Comparison of ENCODE assay signal across 11 mouse cellular contexts in genomic region chr10:81546332-81546731, GRCm38 (mm10). TPM values are rescaled to one million over a fixed set of nuclear protein-coding genes. Genes with fewer than 3 reads are reported as not detected.
A peak's percentile ranks its signal among the peaks of the same experiment; 100 is the strongest.
DNase-seq lines count a peak whose midpoint lies in the region; ATAC-seq lines count a peak whose summit lies in the region.
"Had no signal": no experiment of that assay in that cellular context is flagged by ENCODE, and none has a peak within 500 bp of the region (broad histone marks: within the 10 kb centered on the region; RNA-seq: fewer than 3 reads in every experiment).

No protein-coding gene starts in this region.

- peaks cover 33% of the 10 kb centered on the region for H3K4me1 ChIP-seq in hindbrain, embryonic 12.5 days
- H3K4me1 ChIP-seq in hindbrain, embryonic 10.5 days (replicated peaks), result peaks cover 40% of the 10 kb centered on the region
- H3K4me1 ChIP-seq in intestine, embryonic 14.5 days (replicated peaks; ENCODE audit: control insufficient read depth, insufficient read depth, low read length), result peaks cover 39% of the 10 kb centered on the region
- peaks cover 52% of the 10 kb centered on the region for H3K4me1 ChIP-seq in liver, embryonic 16.5 days (ENCODE audit: control insufficient read depth, low read depth, low read length)

- no peak overlapping the region for H3K4me3 ChIP-seq in hindbrain, embryonic 12.5 days
- no peak overlapping the region for H3K4me3 ChIP-seq in hindbrain, embryonic 10.5 days
- H3K4me3 ChIP-seq in intestine, embryonic 14.5 days (ENCODE audit: low read depth, low read length), result no peak overlapping the region
- peak overlapping the region; percentile 17; the same call in 1 of the 2 replicates for H3K4me3 ChIP-seq in liver, embryonic 16.5 days (ENCODE audit: low read depth, low read length)
- H3K4me3 ChIP-seq: midbrain, embryonic 13.5 days had no signal

- 85% methylated on average over 5 of the region's 5 CpGs for WGBS in hindbrain, embryonic 12.5 days
- WGBS in hindbrain, embryonic 10.5 days, result 85% methylated on average over 5 of the region's 5 CpGs
- WGBS in intestine, embryonic 14.5 days, result 59% methylated on average over 5 of the region's 5 CpGs
- 8% methylated on average over 5 of the region's 5 CpGs for WGBS in liver, embryonic 16.5 days (ENCODE audit: insufficient replicate concordance)

- H3K9me3 ChIP-seq in hindbrain, embryonic 12.5 days (replicated peaks), result no peaks in the 10 kb centered on the region
- no peaks in the 10 kb centered on the region for H3K9me3 ChIP-seq in hindbrain, embryonic 10.5 days
- no peaks in the 10 kb centered on the region for H3K9me3 ChIP-seq in intestine, embryonic 14.5 days (ENCODE audit: control insufficient read depth, low read length)
- H3K9me3 ChIP-seq in liver, embryonic 16.5 days (replicated peaks; ENCODE audit: control insufficient read depth, low read length), result no peaks in the 10 kb centered on the region
- H3K9me3 ChIP-seq: midbrain, embryonic 13.5 days had no signal

- H3K27ac ChIP-seq in hindbrain, embryonic 12.5 days, result no peak overlapping the region
- H3K27ac ChIP-seq in hindbrain, embryonic 10.5 days, result no peak overlapping the region
- H3K27ac ChIP-seq in intestine, embryonic 14.5 days (ENCODE audit: low read depth), result peak overlapping the region; percentile 83
- H3K27ac ChIP-seq in liver, embryonic 16.5 days (ENCODE audit: low read length), result peak overlapping the region; percentile 84

- H3K9ac ChIP-seq in hindbrain, embryonic 12.5 days, result 0 out of 2 replicates have a peak overlapping the region, but pooled peaks have one; percentile 27
- no peak overlapping the region for H3K9ac ChIP-seq in intestine, embryonic 14.5 days (ENCODE audit: low read length)
- peak overlapping the region; percentile 31 for H3K9ac ChIP-seq in liver, embryonic 16.5 days (ENCODE audit: low read depth, low read length)

- ATAC-seq in hindbrain, embryonic 12.5 days (ENCODE audit: low FRiP score), result no peak
- peak; percentile 33 for ATAC-seq in intestine, embryonic 14.5 days (replicated peaks; ENCODE audit: low FRiP score, low TSS enrichment, low read depth)
- ATAC-seq in liver, embryonic 16.5 days (ENCODE audit: low read depth), result peak; percentile 12

- H3K27me3 ChIP-seq in hindbrain, embryonic 12.5 days, result no peaks in the 10 kb centered on the region
- H3K27me3 ChIP-seq in hindbrain, embryonic 10.5 days (ENCODE audit: insufficient read depth, poor library complexity, severe bottlenecking), result no peaks in the 10 kb centered on the region
- no peaks in the 10 kb centered on the region for H3K27me3 ChIP-seq in intestine, embryonic 14.5 days (replicated peaks; ENCODE audit: control insufficient read depth, insufficient read depth, low read length)
- H3K27me3 ChIP-seq in liver, embryonic 16.5 days (ENCODE audit: control insufficient read depth, insufficient read depth, low read depth, low read length), result no peaks in the 10 kb centered on the region
- H3K27me3 ChIP-seq: midbrain, embryonic 13.5 days had no signal

- intact Hi-C loops in left cerebral cortex, postnatal 25 days (cut with DNase I), result no loop called here

- H3K36me3 ChIP-seq in hindbrain, embryonic 12.5 days, result 0 out of 2 replicates have a peak, but pooled peaks cover 5% of the 10 kb centered on the region
- H3K36me3 ChIP-seq in hindbrain, embryonic 10.5 days, result peaks cover 15% of the 10 kb centered on the region
- peaks cover 4% of the 10 kb centered on the region; the same call in 1 of the 2 replicates for H3K36me3 ChIP-seq in intestine, embryonic 14.5 days (ENCODE audit: control insufficient read depth, insufficient read depth, low read length)
- H3K36me3 ChIP-seq in liver, embryonic 16.5 days (ENCODE audit: control insufficient read depth, insufficient read depth), result no peaks in the 10 kb centered on the region
- H3K36me3 ChIP-seq: midbrain, embryonic 13.5 days had no signal

- H3K4me2 ChIP-seq in hindbrain, embryonic 12.5 days (replicated peaks), result no peak overlapping the region
- peak overlapping the region; percentile 46; the same call in 1 of the 2 replicates for H3K4me2 ChIP-seq in intestine, embryonic 14.5 days (ENCODE audit: low read length)
- peak overlapping the region; percentile 99 for H3K4me2 ChIP-seq in liver, embryonic 16.5 days (ENCODE audit: low read depth, low read length)

- DNase-seq in hindbrain, embryonic 10.5 days (ENCODE audit: low spot score), result no peak
- peak; percentile 54 for DNase-seq in c-Kit-positive CD71-positive TER-119-positive erythroid progenitor cells, embryonic 14.5 days (ENCODE audit: low spot score)
- DNase-seq in intestine, embryonic 14.5 days (ENCODE audit: low spot score), result peak; percentile 76
- DNase-seq in right cerebral cortex, postnatal 36 days (ENCODE audit: low spot score in 2 of 2), result no peak
- DNase-seq in left cerebral cortex, postnatal 25 days (ENCODE audit: low spot score in 2 of 2), result no peak
- DNase-seq: cerebellum, adult 11-12 months; kidney, postnatal 14 days; thymus, postnatal 36 days had no signal

RNA-seq across cellular contexts. Expression of gene Gna11, which starts 1.3 kb away (rescaled TPM):
- 75.2 and 76.3 TPM in 2 replicates for polyA plus RNA-seq in hindbrain, embryonic 12.5 days (2016; fragmentation: Nextera tagmentation; extraction: Ambion mirVana)
- 71.2 and 76.9 TPM in 2 replicates for polyA plus RNA-seq in hindbrain, embryonic 10.5 days (2016; fragmentation: Nextera tagmentation; extraction: Ambion mirVana)
- polyA plus RNA-seq in intestine, embryonic 14.5 days (2014; fragmentation: Nextera tagmentation; extraction: Ambion mirVana), result 145 and 171 TPM in 2 replicates
- 20.0 and 24.3 TPM in 2 replicates for polyA plus RNA-seq in liver, embryonic 16.5 days (2015; fragmentation: Nextera tagmentation; extraction: Ambion mirVana)
- total RNA-seq in left cerebral cortex, postnatal 25 days (2021), result 100 to 1,000 TPM; 101 to 107 TPM

RNA-seq across cellular contexts. Expression of gene Aes, which starts 13.0 kb away (rescaled TPM):
- 476 and 504 TPM in 2 replicates for polyA plus RNA-seq in hindbrain, embryonic 12.5 days (2016; fragmentation: Nextera tagmentation; extraction: Ambion mirVana)
- 297 and 430 TPM in 2 replicates for polyA plus RNA-seq in hindbrain, embryonic 10.5 days (2016; fragmentation: Nextera tagmentation; extraction: Ambion mirVana)
- polyA plus RNA-seq in intestine, embryonic 14.5 days (2014; fragmentation: Nextera tagmentation; extraction: Ambion mirVana), result 395 and 515 TPM in 2 replicates
- 131 and 141 TPM in 2 replicates for polyA plus RNA-seq in liver, embryonic 16.5 days (2015; fragmentation: Nextera tagmentation; extraction: Ambion mirVana)
- 100 to 1,000 TPM; 630 to 638 TPM for total RNA-seq in left cerebral cortex, postnatal 25 days (2021)

RNA-seq across cellular contexts. Expression of gene Gna15, which starts 22.3 kb away (rescaled TPM):
- polyA plus RNA-seq in hindbrain, embryonic 12.5 days (2016; fragmentation: Nextera tagmentation; extraction: Ambion mirVana), result 0.75 and 0.82 TPM in 2 replicates
- polyA plus RNA-seq in hindbrain, embryonic 10.5 days (2016; fragmentation: Nextera tagmentation; extraction: Ambion mirVana), result 0.63 and 1.6 TPM in 2 replicates
- 0.73 and 0.84 TPM in 2 replicates for polyA plus RNA-seq in intestine, embryonic 14.5 days (2014; fragmentation: Nextera tagmentation; extraction: Ambion mirVana)
- 4.3 and 4.4 TPM in 2 replicates for polyA plus RNA-seq in liver, embryonic 16.5 days (2015; fragmentation: Nextera tagmentation; extraction: Ambion mirVana)
- 1 to 10 TPM; 2.0 to 3.1 TPM for total RNA-seq in left cerebral cortex, postnatal 25 days (2021)

RNA-seq across cellular contexts. Expression of gene Tle2, which starts 28.0 kb away (rescaled TPM):
- polyA plus RNA-seq in hindbrain, embryonic 12.5 days (2016; fragmentation: Nextera tagmentation; extraction: Ambion mirVana), result 30.6 and 32.1 TPM in 2 replicates
- polyA plus RNA-seq in hindbrain, embryonic 10.5 days (2016; fragmentation: Nextera tagmentation; extraction: Ambion mirVana), result 8.6 and 15.7 TPM in 2 replicates
- polyA plus RNA-seq in intestine, embryonic 14.5 days (2014; fragmentation: Nextera tagmentation; extraction: Ambion mirVana), result 15.8 and 17.8 TPM in 2 replicates
- 1.8 and 2.7 TPM in 2 replicates for polyA plus RNA-seq in liver, embryonic 16.5 days (2015; fragmentation: Nextera tagmentation; extraction: Ambion mirVana)
- total RNA-seq in left cerebral cortex, postnatal 25 days (2021), result 10 to 100 TPM; 28.8 to 30.3 TPM

RNA-seq across cellular contexts. Expression of gene S1pr4, which starts 46.4 kb away (rescaled TPM):
- 0.52 and 0.65 TPM in 2 replicates for polyA plus RNA-seq in hindbrain, embryonic 12.5 days (2016; fragmentation: Nextera tagmentation; extraction: Ambion mirVana)
- polyA plus RNA-seq in hindbrain, embryonic 10.5 days (2016; fragmentation: Nextera tagmentation; extraction: Ambion mirVana), result 0.39 and 0.42 TPM in 2 replicates
- 0.53 and 0.65 TPM in 2 replicates for polyA plus RNA-seq in intestine, embryonic 14.5 days (2014; fragmentation: Nextera tagmentation; extraction: Ambion mirVana)
- 4.8 and 5.3 TPM in 2 replicates for polyA plus RNA-seq in liver, embryonic 16.5 days (2015; fragmentation: Nextera tagmentation; extraction: Ambion mirVana)
- under 1 TPM; 0.53 to 0.73 TPM for total RNA-seq in left cerebral cortex, postnatal 25 days (2021)

Comparison
In these comparisons a context has a peak if more than half of its experiments do, and no peak if none do; other contexts are left out.
1. H3K27ac ChIP-seq: peak in intestine, embryonic 14.5 days (single experiment) and liver, embryonic 16.5 days (single experiment); none in hindbrain, embryonic 12.5 days (single experiment) and hindbrain, embryonic 10.5 days (single experiment).
2. DNase-seq: peak in c-Kit-positive CD71-positive TER-119-positive erythroid progenitor cells, embryonic 14.5 days (single experiment) and intestine, embryonic 14.5 days (single experiment); none in hindbrain, embryonic 10.5 days (single experiment), right cerebral cortex, postnatal 36 days (0 of 2) and left cerebral cortex, postnatal 25 days (0 of 2).